Mouse (Mus musculus) cerebellum, adult 2 months (tissue): Measurements from ENCODE around the gene Zfhx3.

Source experiments
- CTCF ChIP-seq: fragments of 200-500 bp; IDR thresholded peaks from 2 replicates; pipeline ENCODE4 v1.5.1; 2011; ENCODE audit warnings: low read depth, mild to moderate bottlenecking, control low read depth, low read length, moderate library complexity, borderline replicate concordance; ENCODE audit not compliant: insufficient read depth
- POLR2A ChIP-seq: fragments of 200-500 bp; IDR thresholded peaks from 2 replicates; pipeline ENCODE4 v1.6.1; 2011; ENCODE audit warnings: low read length, control low read depth, borderline replicate concordance; ENCODE audit not compliant: insufficient read depth

GRCm38 (mm10) chr8:108650837-108651236 is 708.4 kb downstream of the Zfhx3 start:
- TF ChIP-seq CTCF (no peak), POLR2A (no peak)
